Mouse (Mus musculus): ENCODE measurements around the gene Cep131.

The Cep131 gene

GRCm38 (mm10) chr11:120026941-120027340, 59.7 kb downstream of the Cep131 start:
- no peak for DNase-seq (ENCODE audit: low read depth)

GRCm38 (mm10) chr11:120022841-120023240, 63.8 kb downstream of the Cep131 start:
- no peak for DNase-seq (ENCODE audit: low read depth)

GRCm38 (mm10) chr11:120022216-120022615, 64.4 kb downstream of the Cep131 start:
- no peak for DNase-seq (ENCODE audit: low read depth)

- no peak for DNase-seq (ENCODE audit: low read depth)
Measured at GRCm38 (mm10) chr11:120021367-120021766, 65.3 kb downstream of the Cep131 start.

GRCm38 (mm10) chr11:120019542-120020440, 66.8 kb downstream of the Cep131 start:
- DNase-seq (ENCODE audit: low read depth) = no peak

- no peak for DNase-seq (ENCODE audit: low read depth)
Measured at GRCm38 (mm10) chr11:120017011-120017410, 69.6 kb downstream of the Cep131 start.

- no peak for DNase-seq (ENCODE audit: low read depth)
Measured at GRCm38 (mm10) chr11:120014758-120015157, 71.9 kb downstream of the Cep131 start.

All from induced T-regulatory cell, adult 2 months (primary cell).